Mouse (Mus musculus): ENCODE measurements around the gene Snx33. TPM values are rescaled to one million over a fixed set of nuclear protein-coding genes. Genes with fewer than 3 reads are reported as not detected.

Snx33 gene
- total and polyA plus RNA-seq, 3 experiments, result 2.2 to 3.5 TPM; not detected in 1

DNA sequence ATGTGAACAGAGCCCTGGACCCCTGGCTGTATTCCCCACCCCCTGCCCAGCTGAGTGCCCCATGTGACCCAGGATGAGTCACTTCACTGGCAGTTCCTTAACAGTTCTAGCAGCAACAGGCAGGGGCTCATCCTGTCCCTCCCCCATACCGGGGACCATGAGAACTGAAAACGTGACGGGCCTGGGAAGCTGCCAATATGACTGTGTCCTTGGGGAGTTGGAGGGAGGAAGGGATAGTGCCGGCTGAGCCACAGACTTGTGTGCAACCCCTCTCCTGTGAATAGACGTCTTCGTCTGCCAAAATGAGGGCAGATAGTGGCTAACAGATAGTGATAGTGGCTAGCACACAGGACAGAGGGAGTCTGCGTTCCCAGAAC is 3.5 kb downstream of the Snx33 start (continued):
- TF ChIP-seq HCFC1 (IDR thresholded peaks at IDR 0.05; ENCODE audit: low read depth, low read length), result peak; percentile 56; the same call in 1 of the 2 replicates
- TF ChIP-seq TAL1 (IDR thresholded peaks at IDR 0.05; ENCODE audit: low read length), result peak; percentile 24; the same call in 1 of the 2 replicates

GRCm38 (mm10) chr9:56923841-56924650 is 4.1 kb downstream of the Snx33 start:
- DNase-seq (ENCODE audit: low read depth, low spot score), result no peak
- H3K9me3 ChIP-seq (replicated peaks; ENCODE audit: insufficient read depth, low read length), result no peaks in the 10 kb centered on the region
- H3K4me1 ChIP-seq (ENCODE audit: control insufficient read depth in 1 of 2, insufficient read depth in 2 of 2, low read length in 2 of 2), result peaks cover 5 to 30% of the 10 kb centered on the region in 2 experiments; a peak in 3 of 4 replicates
- H3K36me3 ChIP-seq (ENCODE audit: control insufficient read depth in 1 of 2, insufficient read depth in 2 of 2, low read length in 2 of 2), result peaks cover 0 to 8% of the 10 kb centered on the region in 2 experiments; a peak in 2 of 4 replicates
- H3K4me3 ChIP-seq (ENCODE audit: control insufficient read depth in 1 of 2, insufficient read depth in 1 of 2, low read depth in 2 of 2, low read length in 2 of 2), result peak overlapping the region; percentile 19 to 38
- H3K9ac ChIP-seq (ENCODE audit: control insufficient read depth, low read depth, low read length, poor library complexity, severe bottlenecking), result peak overlapping the region; percentile 42
- H3K27ac ChIP-seq (ENCODE audit: control insufficient read depth, low read depth, low read length), result peak overlapping the region; percentile 44
- no peak for TF ChIP-seq KAT2A (conservative IDR thresholded peaks at IDR 0.05; ENCODE audit: low read depth, low read length)
- no peak for TF ChIP-seq POLR2AphosphoS5 (IDR thresholded peaks at IDR 0.05; ENCODE audit: borderline replicate concordance, low read depth, low read length)
- TF ChIP-seq ELF1 (IDR thresholded peaks at IDR 0.05; ENCODE audit: low read depth, low read length), result 0 out of 2 replicates have a peak, but pooled peaks have one; percentile 20
- TF ChIP-seq MAFK (IDR thresholded peaks at IDR 0.05; ENCODE audit: borderline replicate concordance, low read depth, low read length), result no peak
- no peaks in the 10 kb centered on the region for H3K27me3 ChIP-seq (ENCODE audit: control insufficient read depth in 1 of 2, insufficient read depth in 2 of 2, low read length in 2 of 2)
- no peaks in the 10 kb centered on the region; the same call in 1 of the 2 replicates for H3K79me2 ChIP-seq (ENCODE audit: control insufficient read depth, insufficient read depth, low read length, poor library complexity)

DNA sequence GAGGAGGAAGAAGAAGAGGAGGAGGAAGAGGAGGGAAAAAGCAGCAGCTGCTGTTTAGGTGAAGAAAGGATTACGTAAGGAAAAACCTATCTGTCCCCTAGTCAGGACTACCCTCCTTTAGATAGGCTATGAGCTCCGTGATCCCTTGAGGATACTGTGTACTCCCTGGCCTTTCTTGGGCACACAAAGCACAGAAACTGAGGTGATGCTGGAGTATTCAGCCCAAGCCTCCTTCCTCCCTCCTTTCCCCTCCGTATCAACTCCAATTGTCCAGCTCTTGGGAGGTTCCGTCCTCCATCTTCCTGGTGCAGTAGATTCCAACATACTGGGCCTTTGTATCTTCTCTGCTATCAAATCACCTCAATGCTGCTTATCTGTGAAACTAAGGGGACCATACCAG is 5.4 kb downstream of the Snx33 start:
- Histone ChIP-seq H3K79me2 (ENCODE audit: control insufficient read depth, insufficient read depth, low read length, poor library complexity) (no peaks in the 10 kb centered on the region; the same call in 1 of the 2 replicates), H3K27me3 (ENCODE audit: control insufficient read depth in 1 of 2, insufficient read depth in 2 of 2, low read length in 2 of 2) (no peaks in the 10 kb centered on the region), H3K27ac (ENCODE audit: control insufficient read depth, low read depth, low read length) (no peak overlapping the region), H3K36me3 (ENCODE audit: control insufficient read depth in 1 of 2, insufficient read depth in 2 of 2, low read length in 2 of 2) (peaks cover 0 to 8% of the 10 kb centered on the region in 2 experiments; a peak in 2 of 4 replicates), H3K9me3 (replicated peaks; ENCODE audit: insufficient read depth, low read length) (no peaks in the 10 kb centered on the region), H3K4me1 (ENCODE audit: control insufficient read depth in 1 of 2, insufficient read depth in 2 of 2, low read length in 2 of 2) (peaks cover 5 to 30% of the 10 kb centered on the region in 2 experiments; a peak in 3 of 4 replicates), H3K4me3 (ENCODE audit: control insufficient read depth in 1 of 2, insufficient read depth in 1 of 2, low read depth in 2 of 2, low read length in 2 of 2) (no peak overlapping the region), H3K9ac (ENCODE audit: control insufficient read depth, low read depth, low read length, poor library complexity, severe bottlenecking) (no peak overlapping the region)
- no peak for TF ChIP-seq MXI1 (IDR thresholded peaks at IDR 0.05; ENCODE audit: low read depth, low read length)
- TF ChIP-seq TAL1 (IDR thresholded peaks at IDR 0.05; ENCODE audit: low read length), result no peak
- no peak for TF ChIP-seq HCFC1 (IDR thresholded peaks at IDR 0.05; ENCODE audit: low read depth, low read length)
- no peak for TF ChIP-seq ZNF384 (IDR thresholded peaks at IDR 0.05; ENCODE audit: low read depth, low read length)
- TF ChIP-seq E2F4 (IDR thresholded peaks at IDR 0.05; ENCODE audit: borderline replicate concordance, low read depth, low read length), result no peak
- TF ChIP-seq TCF12 (IDR thresholded peaks at IDR 0.05; ENCODE audit: low read depth, low read length), result no peak
- TF ChIP-seq SIN3A (IDR thresholded peaks at IDR 0.05; ENCODE audit: low read length), result no peak
- no peak for TF ChIP-seq JUND (IDR thresholded peaks at IDR 0.05; ENCODE audit: low read depth, low read length)
- no peak for TF ChIP-seq MYC (IDR thresholded peaks at IDR 0.05; ENCODE audit: low read depth, low read length)
- no peak for TF ChIP-seq MYB (IDR thresholded peaks at IDR 0.05; ENCODE audit: low read depth, low read length)
- TF ChIP-seq USF1 (IDR thresholded peaks at IDR 0.05; ENCODE audit: low read depth, low read length), result no peak
- no peak for TF ChIP-seq ZMIZ1 (IDR thresholded peaks at IDR 0.05; ENCODE audit: low read depth, low read length)
- no peak for TF ChIP-seq MAFK (IDR thresholded peaks at IDR 0.05; ENCODE audit: borderline replicate concordance, low read depth, low read length)
- DNase-seq (ENCODE audit: low read depth, low spot score), result no peak
